Mouse (Mus musculus): ENCODE measurements at regions not wholly inside any gene's neighbourhood (a gene's known extent, or its start where the extent isn't known, plus 50 kb on each side); places are given as distances from the start of the nearest gene placed in this dataset.

- no peak for DNase-seq
Observed at GRCm38 (mm10) chr7:142835319-142835718, 92.1 kb upstream of the Ins2 start.

- DNase-seq: no peak
Observed at GRCm38 (mm10) chr7:142830969-142831673, 87.9 kb upstream of the Ins2 start.

GRCm38 (mm10) chr7:142810711-142811110 is 67.5 kb upstream of the Ins2 start:
- no peak for DNase-seq

- peak; percentile 4 for DNase-seq
Observed at GRCm38 (mm10) chr7:142799424-142799823, 56.2 kb upstream of the Ins2 start.

GRCm38 (mm10) chr7:142794481-142794880 is 51.3 kb upstream of the Ins2 start:
- no peak for DNase-seq

Measured in adrenal gland, adult 8-10 months (tissue).